In the genomic region with DNA sequence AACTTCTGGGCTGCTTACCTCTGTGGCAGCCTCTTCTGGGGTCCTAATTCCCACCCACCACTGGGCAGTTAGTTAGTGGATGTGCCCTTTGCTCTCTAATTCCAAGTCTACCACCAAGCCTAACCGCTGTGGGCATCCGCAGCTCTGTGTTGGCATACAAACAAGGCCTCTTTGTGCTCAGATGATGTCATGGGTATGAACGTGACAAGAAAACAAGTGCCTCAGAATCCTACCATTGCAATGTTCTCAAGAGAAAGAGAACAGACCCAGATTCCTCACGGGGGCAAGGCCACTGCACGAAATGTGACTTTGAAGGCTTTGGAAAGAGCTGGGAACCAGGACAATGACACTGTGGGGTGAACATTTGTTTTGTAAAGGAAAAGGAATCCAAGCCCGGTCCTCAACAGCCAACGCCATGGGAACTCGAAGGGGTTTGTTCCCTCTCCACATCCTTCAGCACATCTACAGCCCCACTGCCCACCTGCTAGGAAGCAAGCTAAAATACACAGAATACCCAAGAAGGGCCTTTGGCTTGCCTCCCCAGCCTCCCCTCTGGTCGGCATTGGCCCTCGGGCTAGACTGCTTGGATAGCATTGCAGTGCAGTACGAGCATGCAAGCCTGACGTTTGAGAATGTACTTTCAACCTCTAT, we compare ENCODE assay signal across 12 mouse cellular contexts.
A peak's percentile ranks its signal among the peaks of the same experiment; 100 is the strongest.
DNase-seq lines count a peak whose midpoint lies in the region; ATAC-seq and TF ChIP-seq lines count a peak whose summit lies in the region.
"Had no signal": no experiment of that assay in that cellular context is flagged by ENCODE, and none has a peak within 500 bp of the region (broad histone marks: within the 10 kb centered on the region; RNA-seq: fewer than 3 reads in every experiment).

No protein-coding gene starts in this region.

- H3K27ac ChIP-seq in forebrain, embryonic 16.5 days (ENCODE audit: low read length), result peak overlapping the region; percentile 78
- H3K27ac ChIP-seq in neural tube, embryonic 15.5 days (replicated peaks), result peak overlapping the region; percentile 81

- no peaks in the 10 kb centered on the region for H3K27me3 ChIP-seq in forebrain, embryonic 16.5 days (replicated peaks; ENCODE audit: control insufficient read depth, insufficient read depth, low read length)
- H3K27me3 ChIP-seq in neural tube, embryonic 15.5 days (replicated peaks), result no peaks in the 10 kb centered on the region
- H3K27me3 ChIP-seq: CH12.LX had no signal

- 17% methylated on average over 12 of the region's 12 CpGs for WGBS in forebrain, embryonic 16.5 days
- 54% methylated on average over 12 of the region's 12 CpGs for WGBS in neural tube, embryonic 15.5 days
- WGBS in lung, adult 2 months, result 89% methylated on average over 12 of the region's 12 CpGs

- no peaks in the 10 kb centered on the region for H3K9me3 ChIP-seq in forebrain, embryonic 16.5 days (ENCODE audit: control insufficient read depth, low read length)
- H3K9me3 ChIP-seq in neural tube, embryonic 15.5 days (replicated peaks), result no peaks in the 10 kb centered on the region

- TF ChIP-seq POLR2A in lung, adult 2 months (IDR thresholded peaks at IDR 0.05; ENCODE audit: borderline replicate concordance, extremely low read depth, low read depth, low read length), result no peak

- no peak overlapping the region for H3K4me3 ChIP-seq in forebrain, embryonic 16.5 days (replicated peaks; ENCODE audit: low read length)
- H3K4me3 ChIP-seq in neural tube, embryonic 15.5 days (replicated peaks), result no peak overlapping the region
- no peak overlapping the region for H3K4me3 ChIP-seq in lung, adult 2 months (replicated peaks; ENCODE audit: extremely low read depth, low read depth, low read length)

- peak; percentile 90 for DNase-seq in retina, postnatal 1 day
- DNase-seq in retina, embryonic 14.5 days (ENCODE audit: low spot score), result no peak
- DNase-seq in layer of hippocampus, postnatal 36 days, result peak; percentile 34 to 43
- DNase-seq in lung, adult 2 months, result no peak
- no peak for DNase-seq in adrenal gland, postnatal 4 days (ENCODE audit: low spot score in 2 of 2)
- DNase-seq in lung, postnatal 25 days (ENCODE audit: low spot score), result no peak
- DNase-seq: embryo, embryonic 11 days; gastrocnemius, postnatal 10 days; lung, postnatal 14 days had no signal

- peaks cover 17% of the 10 kb centered on the region for H3K4me1 ChIP-seq in forebrain, embryonic 16.5 days (replicated peaks; ENCODE audit: control insufficient read depth, insufficient read depth, low read length)
- peaks cover 6% of the 10 kb centered on the region; the same call in 1 of the 2 replicates for H3K4me1 ChIP-seq in neural tube, embryonic 15.5 days
- no peaks in the 10 kb centered on the region for H3K4me1 ChIP-seq in lung, adult 2 months (ENCODE audit: control insufficient read depth, insufficient read depth, low read length)

- H3K36me3 ChIP-seq in forebrain, embryonic 16.5 days (ENCODE audit: control insufficient read depth, insufficient read depth), result no peaks in the 10 kb centered on the region
- H3K36me3 ChIP-seq in neural tube, embryonic 15.5 days, result no peaks in the 10 kb centered on the region

- peak; percentile 83 for ATAC-seq in forebrain, embryonic 16.5 days
- peak; percentile 81 for ATAC-seq in neural tube, embryonic 15.5 days (ENCODE audit: low FRiP score)

- no peak overlapping the region for H3K9ac ChIP-seq in forebrain, embryonic 16.5 days (replicated peaks; ENCODE audit: low read depth, low read length)
- H3K9ac ChIP-seq in neural tube, embryonic 15.5 days (replicated peaks), result no peak overlapping the region

- H3K4me2 ChIP-seq in forebrain, embryonic 16.5 days (ENCODE audit: low read length), result no peak overlapping the region
- no peak overlapping the region for H3K4me2 ChIP-seq in neural tube, embryonic 15.5 days

- TF ChIP-seq CTCF in lung, adult 2 months (IDR thresholded peaks at IDR 0.05; ENCODE audit: insufficient read depth, low read length), result no peak

Comparison
In these comparisons a context has a peak if more than half of its experiments do, and no peak if none do; other contexts are left out.
1. DNase-seq: peak in retina, postnatal 1 day (single experiment) and layer of hippocampus, postnatal 36 days (2 of 2); none in retina, embryonic 14.5 days (single experiment), lung, adult 2 months (single experiment), adrenal gland, postnatal 4 days (0 of 2) and lung, postnatal 25 days (single experiment).